Mouse (Mus musculus): ENCODE measurements around the gene Dhx9. TPM values are rescaled to one million over a fixed set of nuclear protein-coding genes. Genes with fewer than 3 reads are reported as not detected.
A peak's percentile ranks its signal among the peaks of the same experiment; 100 is the strongest.
"Not testable (repeated sequence)": the region's sequence is repeated elsewhere in the genome, so short reads cannot be mapped to it uniquely, and the experiment has no call there.

Gene Dhx9
- 10 to 100 TPM; 41.4 to 46.0 TPM for total RNA-seq (2021)
- long read RNA-seq, experiment 1, partial matches to known transcripts, result 0 of 3 reads
- long read RNA-seq, experiment 1, other reads (novel, unspliced or antisense), result 3 of 3 reads
- long read RNA-seq, experiment 2, partial matches to known transcripts, result 0 of 4 reads
- long read RNA-seq, experiment 2, other reads (novel, unspliced or antisense), result 4 of 4 reads

- DNase-seq, result peak; percentile 97 to 99
Observed at GRCm38 (mm10) chr1:153487500-153487879, at the start of gene Dhx9. Gene Dhx9 (minus strand): TSS chr1:153487660.

- peak; percentile 22 to 53 for DNase-seq
Observed at GRCm38 (mm10) chr1:153535611-153536010, 48.2 kb upstream of the Dhx9 start.

GRCm38 (mm10) chr1:153532896-153533295 lies 45.4 kb upstream of the Dhx9 start:
- not testable (repeated sequence) for DNase-seq

- peak; percentile 14 to 56 for DNase-seq
Observed at GRCm38 (mm10) chr1:153532234-153532841, 44.9 kb upstream of the Dhx9 start.

GRCm38 (mm10) chr1:153531677-153532233 lies 44.3 kb upstream of the Dhx9 start:
- DNase-seq, result no peak

- no peak for DNase-seq
Observed at GRCm38 (mm10) chr1:153522116-153522515, 34.7 kb upstream of the Dhx9 start.

GRCm38 (mm10) chr1:153515368-153515767 lies 27.9 kb upstream of the Dhx9 start:
- DNase-seq, result no peak

- DNase-seq, result no peak
Observed at GRCm38 (mm10) chr1:153510330-153511009, 23.0 kb upstream of the Dhx9 start.

- not testable (repeated sequence) for DNase-seq
Observed at GRCm38 (mm10) chr1:153509569-153509968, 22.1 kb upstream of the Dhx9 start.

- DNase-seq, result no peak
Observed at GRCm38 (mm10) chr1:153509012-153509411, 21.6 kb upstream of the Dhx9 start.

GRCm38 (mm10) chr1:153506266-153506665 lies 18.8 kb upstream of the Dhx9 start:
- peak in 1 of 2 experiments; percentile 58 for DNase-seq

- DNase-seq, result peak in 1 of 2 experiments; percentile 63
Observed at GRCm38 (mm10) chr1:153501644-153502321, 14.3 kb upstream of the Dhx9 start.

GRCm38 (mm10) chr1:153500030-153500429 lies 12.6 kb upstream of the Dhx9 start:
- DNase-seq, result no peak

- no peak for DNase-seq
Observed at GRCm38 (mm10) chr1:153496030-153496429, 8.6 kb upstream of the Dhx9 start.

GRCm38 (mm10) chr1:153493931-153494330 lies 6.5 kb upstream of the Dhx9 start:
- peak in 1 of 2 experiments; percentile 21 for DNase-seq

- no peak for DNase-seq
Observed at GRCm38 (mm10) chr1:153493338-153493737, 5.9 kb upstream of the Dhx9 start.

- peak in 1 of 2 experiments; percentile 54 for DNase-seq
Observed at GRCm38 (mm10) chr1:153491822-153492221, 4.4 kb upstream of the Dhx9 start.

- DNase-seq, result no peak
Observed at GRCm38 (mm10) chr1:153491345-153491744, 3.9 kb upstream of the Dhx9 start.

- DNase-seq, result no peak
Observed at GRCm38 (mm10) chr1:153489963-153490362, 2.5 kb upstream of the Dhx9 start.

GRCm38 (mm10) chr1:153489540-153489939 lies 2.1 kb upstream of the Dhx9 start:
- no peak for DNase-seq

GRCm38 (mm10) chr1:153489132-153489531 lies 1.7 kb upstream of the Dhx9 start:
- DNase-seq, result peak; percentile 51 to 75

GRCm38 (mm10) chr1:153486767-153487499 lies 527 bp downstream of the Dhx9 start:
- peak; percentile 60 to 67 for DNase-seq
